Mouse (Mus musculus): ENCODE data around the gene Dnah17. TPM values are rescaled to one million over a fixed set of nuclear protein-coding genes. Genes with fewer than 3 reads are reported as not detected.

Dnah17 gene
- polyA plus RNA-seq, 1 experiment from 2014 or later = 0.27 TPM

DNA sequence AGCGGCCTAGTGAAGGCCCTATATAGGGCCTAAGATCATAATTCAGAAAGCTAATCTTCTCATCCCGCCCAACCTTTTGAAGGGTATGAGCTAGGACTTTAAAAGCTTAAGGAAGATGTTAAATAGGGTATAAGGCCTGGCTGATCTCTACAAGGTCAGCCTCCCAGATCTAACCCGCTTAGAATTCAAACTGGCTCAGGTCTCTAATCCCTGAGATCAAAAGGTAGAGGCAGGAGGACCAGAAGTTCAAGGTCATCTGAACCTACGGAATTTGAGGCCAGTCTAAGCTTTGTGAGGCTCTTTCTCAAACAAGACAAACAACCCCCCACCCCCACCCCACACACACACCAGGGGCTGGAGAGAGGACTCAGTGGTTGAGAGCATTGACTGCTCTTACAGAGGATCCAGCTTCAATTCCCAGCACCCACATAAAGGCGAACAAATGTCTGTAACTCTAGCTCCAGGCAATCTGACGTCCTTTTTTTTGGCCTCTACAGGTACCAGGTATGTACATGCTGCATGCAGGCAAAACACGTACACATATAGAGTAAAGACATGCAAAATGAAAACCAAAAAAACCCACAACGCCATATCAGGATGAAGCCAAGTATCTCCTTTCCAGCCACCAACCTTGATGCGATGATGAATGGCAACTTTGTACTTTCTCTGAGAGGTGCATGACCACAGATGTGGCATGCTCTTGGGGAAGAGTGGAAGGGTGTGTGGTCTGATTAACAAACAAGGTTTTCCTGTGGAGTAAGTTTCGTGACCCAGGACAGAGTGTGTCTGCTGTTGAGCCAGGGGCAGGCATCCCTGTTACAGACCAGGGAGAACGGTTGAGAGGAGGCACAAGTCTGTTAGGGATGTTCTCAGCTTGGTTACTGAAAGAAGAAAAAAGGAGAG lies 157.5 kb downstream of the Dnah17 start:
- Histone ChIP-seq H3K4me3 (no peak overlapping the region), H3K36me3 (no peaks in the 10 kb centered on the region), H3K27me3 (no peaks in the 10 kb centered on the region), H3K9me3 (no peaks in the 10 kb centered on the region), H3K4me2 (replicated peaks) (no peak overlapping the region), H3K9ac (replicated peaks) (no peak overlapping the region), H3K27ac (replicated peaks) (no peak overlapping the region), H3K4me1 (peaks cover 37% of the 10 kb centered on the region)
- no peak for ATAC-seq (replicated peaks)
- WGBS = 61% methylated on average over 11 of the region's 11 CpGs

Small RNA genes lying within 50 kb of the gene (microRNA-seq; reads per million reads assigned to microRNA genes)
- not detected for gene Mir6933

Other genes with a start within 250 kb of the Dnah17 start
- gene Socs3, start 160.6 kb downstream of the Dnah17 start, polyA plus RNA-seq (2015; fragmentation: Nextera tagmentation; extraction: Ambion mirVana) = 14.2 and 15.1 TPM in 2 replicates
- 52.9 and 54.3 TPM in 2 replicates for gene Pgs1, start 144.3 kb downstream of the Dnah17 start, polyA plus RNA-seq (2015; fragmentation: Nextera tagmentation; extraction: Ambion mirVana)
- gene Cyth1, start 118.0 kb upstream of the Dnah17 start, polyA plus RNA-seq (2015; fragmentation: Nextera tagmentation; extraction: Ambion mirVana) = 32.3 and 34.6 TPM in 2 replicates
- gene Usp36, start 159.6 kb upstream of the Dnah17 start, polyA plus RNA-seq (2015; fragmentation: Nextera tagmentation; extraction: Ambion mirVana) = 17.0 and 17.4 TPM in 2 replicates
- 0.09 TPM in 1 of 2 replicates, not detected in the other for gene Cep295nl, start 211.9 kb upstream of the Dnah17 start, polyA plus RNA-seq (2015; fragmentation: Nextera tagmentation; extraction: Ambion mirVana)
- 69.4 and 75.2 TPM in 2 replicates for gene Timp2, start 225.1 kb upstream of the Dnah17 start, polyA plus RNA-seq (2015; fragmentation: Nextera tagmentation; extraction: Ambion mirVana)

All from forebrain, embryonic 15.5 days (tissue).